Mouse (Mus musculus) intestine, postnatal 0 days (tissue): ENCODE data around the gene Efna1. TPM values are rescaled to one million over a fixed set of nuclear protein-coding genes. Genes with fewer than 3 reads are reported as not detected.

Source experiments
- ATAC-seq: fragments of 200-750 bp; cut with Nextera tagmentation; 2 replicates; pipeline ENCODE4 v1.8.0; 2017; ENCODE audit warnings: mild to moderate bottlenecking, moderate TSS enrichment, moderate library complexity
- H3K27ac ChIP-seq: fragments of 300-500 bp; sonication (generic); 2 replicates; pipeline ENCODE4 v1.5.1; 2014; ENCODE audit warnings: mild to moderate bottlenecking, low read depth, low read length, moderate library complexity
- H3K27me3 ChIP-seq: fragments of 300-500 bp; sonication (generic); replicated peaks from 2 replicates; pipeline ENCODE4 v1.6.1; 2014; ENCODE audit warnings: low read length, mixed read lengths; ENCODE audit not compliant: control insufficient read depth, insufficient read depth
- H3K36me3 ChIP-seq: fragments of 300-500 bp; sonication (generic); 2 replicates; pipeline ENCODE4 v1.6.1; 2014; ENCODE audit warnings: mild to moderate bottlenecking, moderate library complexity; ENCODE audit not compliant: control insufficient read depth, insufficient read depth
- H3K4me1 ChIP-seq: fragments of 300-500 bp; sonication (generic); replicated peaks from 2 replicates; pipeline ENCODE4 v1.6.1; 2014; ENCODE audit warnings: antibody characterized with exemption, low read length, mixed read lengths; ENCODE audit not compliant: control insufficient read depth, insufficient read depth
- H3K4me2 ChIP-seq: fragments of 300-500 bp; sonication (generic); replicated peaks from 2 replicates; pipeline ENCODE4 v1.6.1; 2014; ENCODE audit warnings: low read depth, mild to moderate bottlenecking, moderate library complexity
- H3K4me3 ChIP-seq: fragments of 300-500 bp; sonication (generic); 2 replicates; pipeline ENCODE4 v1.5.1; 2014; ENCODE audit warnings: low read depth, low read length
- H3K9ac ChIP-seq: fragments of 300-500 bp; sonication (generic); 2 replicates; pipeline ENCODE4 v1.6.1; 2014; ENCODE audit warnings: mild to moderate bottlenecking, low read depth, low read length
- H3K9me3 ChIP-seq: fragments of 300-500 bp; sonication (generic); 2 replicates; pipeline ENCODE4 v1.6.1; 2016; ENCODE audit warnings: mixed run types; ENCODE audit not compliant: control insufficient read depth
- CTCF ChIP-seq: sonication (generic); IDR thresholded peaks from 2 replicates; pipeline ENCODE4 v1.5.1; 2016; ENCODE audit warnings: low read depth, mild to moderate bottlenecking, control low read depth, antibody characterized with exemption, moderate library complexity
- WGBS: fragments of 180-500 bp; shearing (Covaris S2); extraction: QIAGEN DNeasy Blood & Tissue Kit; methylation state at CpG from one replicate; pipeline ENCODE4 v1.1.7; 2014; 5-methylcytosine and 5-hydroxymethylcytosine counted together
- polyA plus RNA-seq: library from polyadenylated mRNA; unstranded; fragments of >200 nt; fragmentation: Nextera tagmentation; extraction: Ambion mirVana; gene quantifications from 2 replicates; pipeline ENCODE4 v1.2.1, GENCODE M21; 2015

Gene Efna1
- polyA plus RNA-seq, 1 experiment from 2014 or later = 69.8 TPM

GRCm38 (mm10) chr3:89245688-89246171 lies 35.2 kb downstream of the Efna1 start, which contains the start of gene Krtcap2:
Gene Krtcap2 (plus strand): TSS chr3:89245966.
- Histone ChIP-seq H3K4me2 (peak within 1 kb of the TSS; percentile 88), H3K9ac (peak within 1 kb of the TSS; percentile 58), H3K4me3 (peak within 1 kb of the TSS; percentile 65), H3K27ac (peak within 1 kb of the TSS; percentile 61), H3K4me1 (peaks cover 7% of the 10 kb centered on the region; the same call in 1 of the 2 replicates), H3K27me3 (0 out of 2 replicates have a peak, but pooled peaks cover 4% of the 10 kb centered on the region), H3K9me3 (no peaks in the 10 kb centered on the region), H3K36me3 (peaks cover 6% of the 10 kb centered on the region; the same call in 1 of the 2 replicates)
- TF ChIP-seq CTCF = no peak
- 4% methylated on average over 20 of the region's 20 CpGs for WGBS
- ATAC-seq = 0 out of 2 replicates have a peak, but pooled peaks have one; percentile 5

- Histone ChIP-seq H3K9me3 (no peaks in the 10 kb centered on the region), H3K27ac (no peak overlapping the region), H3K4me2 (peak overlapping the region; percentile 88), H3K27me3 (0 out of 2 replicates have a peak, but pooled peaks cover 4% of the 10 kb centered on the region), H3K9ac (no peak overlapping the region), H3K36me3 (peaks cover 6% of the 10 kb centered on the region; the same call in 1 of the 2 replicates), H3K4me3 (peak overlapping the region; percentile 65), H3K4me1 (peaks cover 7% of the 10 kb centered on the region; the same call in 1 of the 2 replicates)
- ATAC-seq = no peak
- 2% methylated on average over 20 of the region's 26 CpGs for WGBS
- no peak for TF ChIP-seq CTCF
Measured at GRCm38 (mm10) chr3:89244982-89245687, 35.8 kb downstream of the Efna1 start.

- TF ChIP-seq CTCF = peak; percentile 48
- H3K4me1 ChIP-seq = peaks cover 7% of the 10 kb centered on the region; the same call in 1 of the 2 replicates
- no peak overlapping the region for H3K27ac ChIP-seq
- 0 out of 2 replicates have a peak, but pooled peaks cover 4% of the 10 kb centered on the region for H3K27me3 ChIP-seq
- H3K9me3 ChIP-seq = no peaks in the 10 kb centered on the region
- H3K4me2 ChIP-seq = peak overlapping the region; percentile 88
- H3K4me3 ChIP-seq = peak overlapping the region; percentile 65
- WGBS = 27% methylated on average over 25 of the region's 25 CpGs
- peaks cover 3% of the 10 kb centered on the region; the same call in 1 of the 2 replicates for H3K36me3 ChIP-seq
- no peak for ATAC-seq
- no peak overlapping the region for H3K9ac ChIP-seq
Measured at GRCm38 (mm10) chr3:89244158-89244981, 36.6 kb downstream of the Efna1 start.

GRCm38 (mm10) chr3:89243609-89244008 lies 37.3 kb downstream of the Efna1 start:
- Histone ChIP-seq H3K4me1 (peaks cover 7% of the 10 kb centered on the region; the same call in 1 of the 2 replicates), H3K27ac (no peak overlapping the region), H3K9ac (no peak overlapping the region), H3K9me3 (no peaks in the 10 kb centered on the region), H3K4me2 (no peak overlapping the region; the same call in 1 of the 2 replicates), H3K27me3 (0 out of 2 replicates have a peak, but pooled peaks cover 4% of the 10 kb centered on the region), H3K4me3 (no peak overlapping the region), H3K36me3 (no peaks in the 10 kb centered on the region; the same call in 1 of the 2 replicates)
- ATAC-seq = no peak
- WGBS = 27% methylated on average over 14 of the region's 14 CpGs
- TF ChIP-seq CTCF = peak; percentile 72

- Histone ChIP-seq H3K36me3 (no peaks in the 10 kb centered on the region; the same call in 1 of the 2 replicates), H3K4me3 (no peak overlapping the region), H3K4me1 (peaks cover 7% of the 10 kb centered on the region; the same call in 1 of the 2 replicates), H3K9ac (no peak overlapping the region), H3K27ac (no peak overlapping the region), H3K9me3 (no peaks in the 10 kb centered on the region), H3K27me3 (0 out of 2 replicates have a peak, but pooled peaks cover 4% of the 10 kb centered on the region), H3K4me2 (no peak overlapping the region)
- TF ChIP-seq CTCF = peak; percentile 89
- WGBS = 63% methylated on average over 9 of the region's 9 CpGs
- ATAC-seq = peak; percentile 12; the same call in 1 of the 2 replicates
Measured at GRCm38 (mm10) chr3:89242331-89242895, 38.5 kb downstream of the Efna1 start.
